Mouse (Mus musculus) MEL-GATA-1-ER (cell line): ENCODE results near the gene Gm3020.
"Not testable (repeated sequence)": the region's sequence is repeated elsewhere in the genome, so short reads cannot be mapped to it uniquely, and the experiment has no call there.

Experiments
- DNase-seq: peaks from one replicate; pipeline ENCODE4 v3.0.0-alpha.2; 2012; ENCODE audit warnings: low read depth; ENCODE audit errors: extremely low read depth

Gene Gm3020

DNA sequence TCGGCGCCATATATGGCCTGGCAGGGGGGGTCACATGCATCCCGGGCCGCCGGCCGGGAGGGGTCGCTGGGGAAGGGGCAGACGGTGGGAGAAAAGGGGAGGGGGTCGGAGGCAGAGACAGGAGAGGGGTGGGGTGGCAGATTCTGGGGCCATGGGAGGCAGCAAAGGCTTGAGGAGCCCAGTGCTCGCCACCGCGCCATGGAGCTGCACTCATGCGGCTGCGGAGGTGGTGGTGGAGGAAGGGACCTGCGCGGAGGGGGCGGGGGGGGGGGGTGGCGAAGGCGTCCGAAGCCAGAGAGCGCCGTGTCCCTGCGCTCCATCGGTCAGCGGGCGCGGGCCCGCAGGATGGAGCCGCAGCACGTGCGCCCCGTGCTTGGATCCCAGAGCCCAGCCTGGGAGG is at the start of gene Gm3020:
Gene Gm3020 (plus strand): TSS at position 301 of the 400 bp plus-strand sequence.
- not testable (repeated sequence) for DNase-seq

DNA sequence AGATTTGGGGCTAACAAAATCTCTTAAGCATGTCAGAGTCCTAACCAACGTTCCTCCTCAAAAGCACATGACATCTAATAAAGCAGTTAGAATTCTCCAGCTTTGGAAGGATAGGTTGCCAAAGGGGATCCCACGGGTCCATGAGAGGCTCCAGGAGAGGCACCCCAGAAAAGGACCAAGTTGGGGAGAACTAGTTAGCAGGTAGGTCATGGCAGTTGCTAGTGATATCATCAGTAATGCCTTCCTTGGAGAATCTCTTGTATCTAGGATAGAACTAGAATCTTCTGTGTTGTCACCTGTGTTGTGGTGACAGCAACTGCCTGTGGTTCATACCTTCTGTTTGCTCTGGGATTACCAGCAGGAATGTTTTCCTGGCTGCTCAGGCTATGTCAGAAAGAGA is 17.6 kb upstream of the Gm3020 start, which contains the start of gene Gm3012:
Gene Gm3012 (plus strand): TSS at position 301 of the 400 bp plus-strand sequence.
- DNase-seq, result not testable (repeated sequence)

DNA sequence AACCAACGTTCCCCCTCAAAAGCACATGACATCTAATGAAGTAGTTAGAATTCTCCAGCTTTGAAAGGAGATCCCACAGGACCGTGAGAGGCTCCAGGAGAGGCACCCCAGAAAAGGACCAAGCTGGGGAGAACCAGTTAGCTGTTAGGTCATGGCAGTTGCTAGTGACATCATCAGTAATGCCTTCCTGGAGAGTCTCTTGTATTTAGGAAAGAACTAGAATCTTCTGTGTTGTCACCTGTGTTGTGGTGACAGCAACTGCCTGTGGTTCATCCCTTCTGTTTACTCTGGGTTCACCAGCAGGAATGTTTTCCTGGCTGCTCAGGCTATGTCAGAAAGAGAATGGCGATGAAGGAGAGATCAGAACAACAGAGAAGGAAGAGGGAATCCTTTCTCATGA is 36.7 kb downstream of the Gm3020 start, which contains the start of gene Gm3043:
Gene Gm3043 (plus strand): TSS at position 301 of the 400 bp plus-strand sequence.
- not testable (repeated sequence) for DNase-seq
